Mouse (Mus musculus) lung, postnatal 4 days (tissue): ENCODE data around the gene Nptn.
A peak's percentile ranks its signal among the peaks of the same experiment; 100 is the strongest.

Experiments used
- DNase-seq, 2 experiments: peaks; one replicate each; pipeline ENCODE4 v3.0.0; 2021

Nptn gene

DNA sequence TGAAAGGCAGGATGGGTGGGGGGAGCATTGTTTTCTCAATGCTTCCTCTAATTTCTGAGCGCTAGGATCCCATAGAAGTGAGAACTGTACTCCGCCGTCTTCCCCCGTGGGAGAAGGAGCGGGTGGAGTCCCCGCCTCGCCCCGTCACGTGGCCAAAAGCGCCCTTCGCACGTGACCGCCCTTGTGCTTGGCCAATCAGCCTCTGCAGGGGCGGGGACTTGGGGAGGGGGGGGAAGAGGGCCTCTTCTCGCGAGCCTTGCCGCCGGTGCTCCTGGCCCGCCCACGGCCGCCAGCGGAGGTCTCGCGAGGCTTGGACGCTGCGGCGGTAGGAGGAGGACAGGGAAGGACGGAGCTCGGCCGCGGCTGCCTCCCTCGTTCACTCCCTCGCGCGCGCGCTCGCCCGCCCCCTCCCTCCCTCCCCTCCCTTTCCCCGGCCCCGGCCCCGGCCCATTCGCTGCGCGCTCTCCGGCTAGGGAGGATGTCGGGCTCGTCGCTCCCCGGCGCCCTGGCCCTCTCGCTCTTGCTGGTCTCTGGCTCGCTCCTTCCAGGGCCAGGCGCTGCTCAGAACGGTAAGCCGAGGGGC, at the start of gene Nptn:
Gene Nptn (plus strand): TSS at position 283 of the 583 bp plus-strand sequence.
- peak; percentile 98 to 99 for DNase-seq

DNA sequence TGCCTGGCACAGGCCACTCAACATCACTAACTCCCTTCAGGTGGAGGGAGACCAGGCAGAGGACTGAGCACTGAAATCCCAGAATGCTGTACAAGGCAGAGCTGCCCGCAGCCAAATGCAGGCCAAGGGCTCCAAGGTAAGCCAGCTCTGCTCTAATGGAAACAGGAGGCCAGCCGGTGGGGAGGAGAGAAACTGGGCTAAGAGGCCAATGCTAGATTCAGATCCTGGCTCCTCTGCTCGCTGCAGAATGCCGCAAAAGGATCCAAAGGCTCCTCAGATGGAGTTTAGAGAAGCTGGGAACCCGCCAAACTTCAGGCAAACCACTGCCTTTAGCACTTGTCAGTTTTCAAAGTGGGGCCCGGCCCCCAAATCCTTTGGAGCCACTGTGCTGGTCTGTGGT, 48.7 kb upstream of the Nptn start:
- no peak for DNase-seq

DNA sequence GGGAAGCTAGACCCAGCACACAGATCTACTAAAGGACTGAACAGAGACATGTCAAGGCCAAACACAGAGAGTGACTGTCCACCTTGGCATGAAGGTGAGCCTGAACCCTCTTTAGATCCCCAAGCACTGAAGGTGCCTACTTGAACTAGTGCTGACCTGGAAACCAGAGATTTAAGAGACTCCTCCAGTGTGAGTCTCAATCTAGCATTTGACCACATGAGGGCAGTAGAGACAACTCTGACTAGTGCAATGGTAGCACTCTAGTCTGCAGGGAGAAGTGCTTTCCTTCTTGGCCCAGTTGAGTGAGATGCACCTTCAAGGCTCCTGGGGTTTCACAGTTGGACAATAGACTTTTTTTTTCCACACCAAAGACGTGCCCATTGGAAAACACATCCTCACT, 47.3 kb upstream of the Nptn start:
- DNase-seq, result peak in 1 of 2 experiments; percentile 59

DNA sequence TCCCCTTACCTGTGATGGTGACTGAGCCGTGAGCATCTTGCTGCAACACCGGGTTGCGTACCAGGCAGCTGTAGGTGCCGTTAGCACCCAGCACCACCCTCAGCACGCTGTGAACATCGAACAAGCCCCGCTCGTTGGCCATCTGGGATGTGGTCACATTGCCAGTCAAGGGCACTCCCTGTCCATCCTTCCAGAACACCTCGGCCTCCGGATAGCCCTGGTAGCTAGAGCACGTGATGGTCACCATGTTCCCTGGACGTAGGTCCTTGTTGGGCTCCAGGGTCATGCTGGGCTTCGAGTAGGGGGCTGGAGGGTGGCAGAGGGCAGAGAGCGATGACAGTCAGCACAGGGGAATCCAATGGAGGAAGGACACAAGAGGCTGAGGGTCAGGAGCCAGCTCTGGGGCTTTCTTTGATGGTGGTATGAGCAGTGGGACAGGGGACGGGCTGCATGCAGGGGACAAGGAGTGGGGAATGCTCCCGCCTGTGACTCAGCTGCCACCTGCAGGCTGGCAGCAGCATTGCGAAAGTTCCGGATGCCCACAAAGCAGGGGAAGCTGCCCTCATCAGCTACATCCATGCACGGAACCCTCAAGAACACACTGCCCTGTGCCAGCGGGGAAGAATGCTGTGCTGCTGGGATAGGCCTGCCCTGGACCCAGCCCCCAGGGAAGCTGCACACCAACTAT, 46.4 kb upstream of the Nptn start:
- DNase-seq, result peak; percentile 41 to 44

DNA sequence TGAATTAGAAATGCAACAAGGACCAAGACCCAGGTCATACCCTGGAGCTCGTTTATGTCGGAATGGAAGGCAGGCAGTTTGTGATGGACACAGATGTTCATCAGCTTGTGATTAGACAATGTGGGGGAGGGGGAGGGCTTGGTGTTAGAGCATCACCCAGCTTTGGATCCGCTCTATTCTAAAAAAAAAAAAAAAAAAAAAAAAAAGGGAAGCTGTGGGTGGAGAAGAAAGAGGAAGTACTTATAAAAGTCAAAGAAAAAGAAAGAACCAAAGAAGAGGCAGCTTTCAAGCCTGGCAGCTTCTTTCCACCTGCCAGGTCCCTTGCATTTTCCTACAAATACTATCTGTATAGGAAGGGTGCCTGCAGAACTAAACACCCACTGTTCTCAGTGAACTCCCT, 44.3 kb upstream of the Nptn start:
- DNase-seq, result no peak

DNA sequence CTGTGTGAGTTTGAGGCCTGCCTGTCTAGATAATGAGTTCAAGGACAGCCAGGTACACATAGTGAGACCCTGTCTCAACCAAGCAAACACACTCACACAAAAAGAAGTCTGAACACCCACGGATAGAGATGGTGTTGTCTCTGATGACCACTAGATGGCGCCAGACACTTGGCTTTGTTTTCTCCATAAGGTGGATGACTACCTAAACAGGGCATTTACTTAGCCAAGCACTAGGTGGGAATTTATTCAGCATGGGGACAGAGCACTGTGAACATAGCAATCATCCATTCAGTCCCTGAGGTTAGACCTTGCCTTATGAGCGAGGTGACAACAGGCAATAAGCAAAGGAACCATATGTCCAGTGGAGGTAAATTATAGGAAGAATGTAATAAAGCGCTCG, 42.2 kb upstream of the Nptn start:
- DNase-seq, result peak in 1 of 2 experiments; percentile 64

DNA sequence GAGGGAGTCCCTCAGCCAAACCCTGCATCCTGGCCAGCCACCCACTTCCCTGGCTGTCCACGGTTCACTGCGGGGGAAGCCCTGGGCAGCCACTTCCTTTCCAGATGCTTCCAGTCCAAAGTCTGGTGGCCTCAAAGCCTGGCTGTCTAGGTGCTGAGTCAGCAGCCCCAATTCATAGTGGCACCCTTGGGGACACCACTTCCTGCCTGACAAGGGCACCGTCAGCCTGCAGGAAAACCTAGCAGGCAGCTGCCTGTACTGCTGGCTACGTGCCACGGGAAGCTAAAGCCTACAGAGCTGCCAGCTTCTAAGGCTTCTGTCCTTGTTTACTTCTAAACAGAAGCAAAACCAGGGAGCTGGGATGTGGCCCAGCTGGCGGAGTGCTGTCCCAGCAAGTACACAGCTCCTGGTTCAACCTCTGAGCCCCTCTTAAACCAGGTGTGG, 40.1 kb upstream of the Nptn start:
- DNase-seq, result peak; percentile 82 to 92

DNA sequence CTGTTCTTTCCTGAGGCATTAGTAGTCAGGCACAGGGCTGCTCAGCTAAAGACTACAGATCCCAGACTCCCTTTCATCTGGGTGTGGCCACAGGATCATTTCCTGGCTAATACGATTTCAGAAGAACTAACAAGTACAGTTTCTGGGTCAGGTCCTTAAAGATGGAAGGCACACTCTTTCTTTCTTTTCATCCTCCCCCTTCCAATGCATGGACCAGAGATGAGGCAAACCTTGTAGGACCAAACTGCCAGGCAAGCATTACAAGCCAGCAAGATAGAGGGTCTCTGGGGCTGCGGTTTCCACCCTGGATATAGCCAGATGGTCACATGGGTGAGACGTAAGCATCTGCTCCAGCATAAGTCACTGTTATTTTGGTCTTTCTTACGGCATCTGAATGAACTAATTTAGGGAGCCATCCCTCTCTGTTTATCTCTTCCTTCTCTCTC, 37.1 kb upstream of the Nptn start:
- DNase-seq, result no peak

DNA sequence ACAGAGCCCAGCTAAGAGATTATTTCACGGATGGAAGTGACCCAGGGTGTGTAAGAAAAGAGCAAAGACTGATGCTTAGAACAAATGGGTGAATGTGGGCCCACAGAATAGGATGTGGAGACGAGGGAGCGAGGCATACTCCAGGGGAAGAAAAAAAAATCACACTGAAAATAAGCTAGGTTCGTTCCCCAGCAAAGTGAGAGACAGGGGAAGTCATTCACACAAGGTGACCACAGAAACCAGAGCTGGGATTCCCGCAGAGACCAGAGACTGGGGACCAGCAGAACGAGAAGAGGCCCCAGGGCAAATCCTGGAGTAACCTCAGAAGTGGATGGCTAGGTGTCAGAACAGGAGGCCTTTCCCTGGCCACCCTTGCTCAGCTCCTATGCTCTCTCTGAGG, 36.6 kb upstream of the Nptn start:
- DNase-seq, result no peak

DNA sequence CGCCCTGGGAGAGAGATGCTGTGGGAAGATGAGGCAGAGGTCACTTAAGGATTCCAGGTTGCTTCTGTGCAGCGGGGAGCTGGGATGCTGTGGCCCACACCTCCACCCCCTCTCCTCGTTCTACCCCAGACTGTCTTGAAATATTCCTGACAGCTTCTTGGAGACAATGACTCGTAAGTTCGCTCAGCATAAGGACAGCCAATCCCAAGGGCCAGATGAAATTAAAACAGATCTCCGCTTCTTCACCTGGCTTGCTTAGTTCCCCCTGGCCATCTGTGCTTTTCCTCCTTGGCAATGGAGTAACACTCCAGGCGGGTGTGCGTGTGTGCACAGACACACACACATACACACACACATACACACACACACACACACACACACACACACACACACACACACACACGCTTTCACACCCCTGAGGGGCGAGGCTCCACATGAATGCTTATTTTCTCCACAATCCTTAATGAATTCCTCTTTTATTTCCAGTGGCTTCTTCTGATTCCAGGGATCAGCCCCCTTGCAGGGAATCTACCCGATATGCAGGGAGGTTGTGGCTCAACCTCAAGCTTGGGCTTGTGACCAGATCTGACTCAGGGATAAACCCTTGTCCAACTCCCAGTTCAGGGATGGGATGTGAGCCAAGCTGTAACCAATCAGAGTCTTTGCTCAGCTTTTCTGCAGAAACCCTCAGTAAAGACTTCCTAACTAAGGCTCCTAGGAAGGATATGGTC, 35.2 kb upstream of the Nptn start:
- no peak for DNase-seq

DNA sequence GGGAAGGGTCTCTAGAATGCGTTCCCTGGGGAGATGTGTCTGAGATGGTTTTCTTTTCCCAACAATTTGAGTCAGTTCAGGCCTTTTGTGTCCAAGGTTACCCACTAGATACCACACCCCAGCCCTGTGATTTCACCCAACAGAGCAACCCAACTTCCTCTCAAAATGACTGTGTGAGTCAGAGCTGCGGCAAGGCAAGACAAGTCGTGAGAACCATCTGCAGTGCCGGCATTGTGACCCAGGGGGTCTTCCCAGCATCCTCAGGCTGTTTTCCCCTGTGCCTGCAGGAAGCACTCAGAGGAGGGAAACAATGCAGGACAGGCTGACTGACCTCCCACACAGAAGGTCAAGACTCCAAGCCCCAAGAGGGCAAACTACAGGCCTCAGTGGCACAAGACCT, 33.1 kb upstream of the Nptn start:
- no peak for DNase-seq

DNA sequence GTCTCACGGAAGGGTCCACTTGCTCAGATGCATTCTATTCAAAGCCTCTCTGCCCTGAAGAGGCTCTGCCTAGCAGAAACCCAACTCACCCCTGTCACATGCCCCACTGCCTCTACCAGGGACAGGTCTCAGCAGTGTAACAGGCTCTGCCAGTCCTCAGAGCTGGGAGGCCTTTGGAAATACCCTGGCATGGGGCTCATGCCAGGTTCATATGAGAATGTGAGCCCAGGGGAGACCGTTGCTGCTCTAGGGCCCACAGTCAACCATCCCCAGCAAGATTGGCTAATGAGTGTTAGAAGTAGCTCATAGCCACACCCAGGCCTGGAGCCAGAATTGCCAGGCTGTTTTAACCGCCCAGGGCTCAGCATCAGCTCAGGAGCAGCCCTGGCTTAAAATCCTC, 32.3 kb upstream of the Nptn start:
- DNase-seq, result no peak

DNA sequence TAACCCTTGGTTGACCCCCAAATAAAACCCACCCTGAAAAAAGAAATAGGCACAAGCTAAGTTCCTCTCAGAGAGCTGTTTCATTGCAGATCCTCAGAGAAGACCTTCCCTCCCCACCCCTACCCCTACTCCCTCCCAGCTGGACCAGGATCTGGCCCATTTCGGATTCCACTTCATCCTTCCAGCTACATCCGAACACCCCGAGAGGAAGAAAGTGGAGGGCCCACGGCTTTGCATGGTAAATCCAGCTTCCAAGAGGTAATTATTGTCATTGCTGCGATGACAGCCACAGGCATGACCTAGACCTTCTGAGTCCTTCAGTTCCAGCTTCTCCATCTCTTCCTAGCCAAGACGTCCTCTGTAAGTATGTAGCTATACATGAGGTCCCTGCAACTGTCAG, 31.1 kb upstream of the Nptn start:
- no peak for DNase-seq

DNA sequence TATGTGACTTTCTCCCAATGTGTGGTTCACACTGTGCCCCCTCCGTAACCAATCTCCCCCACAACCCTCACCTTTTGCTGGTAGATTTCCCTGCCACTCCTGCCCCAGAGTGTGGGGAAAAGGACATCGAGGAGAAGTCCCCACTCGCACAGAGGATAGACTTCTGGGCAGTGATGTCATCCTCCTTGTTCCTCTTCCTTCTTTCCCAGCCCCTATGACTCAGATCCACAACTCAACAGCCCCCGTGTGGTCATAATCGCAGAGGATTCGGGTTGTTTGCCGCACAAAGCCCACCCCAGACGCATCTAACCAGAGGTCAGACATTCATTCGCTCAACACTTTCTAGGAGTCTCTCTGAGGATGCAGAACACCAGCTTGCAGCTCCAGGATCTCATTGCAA, 30.0 kb upstream of the Nptn start:
- DNase-seq, result no peak

DNA sequence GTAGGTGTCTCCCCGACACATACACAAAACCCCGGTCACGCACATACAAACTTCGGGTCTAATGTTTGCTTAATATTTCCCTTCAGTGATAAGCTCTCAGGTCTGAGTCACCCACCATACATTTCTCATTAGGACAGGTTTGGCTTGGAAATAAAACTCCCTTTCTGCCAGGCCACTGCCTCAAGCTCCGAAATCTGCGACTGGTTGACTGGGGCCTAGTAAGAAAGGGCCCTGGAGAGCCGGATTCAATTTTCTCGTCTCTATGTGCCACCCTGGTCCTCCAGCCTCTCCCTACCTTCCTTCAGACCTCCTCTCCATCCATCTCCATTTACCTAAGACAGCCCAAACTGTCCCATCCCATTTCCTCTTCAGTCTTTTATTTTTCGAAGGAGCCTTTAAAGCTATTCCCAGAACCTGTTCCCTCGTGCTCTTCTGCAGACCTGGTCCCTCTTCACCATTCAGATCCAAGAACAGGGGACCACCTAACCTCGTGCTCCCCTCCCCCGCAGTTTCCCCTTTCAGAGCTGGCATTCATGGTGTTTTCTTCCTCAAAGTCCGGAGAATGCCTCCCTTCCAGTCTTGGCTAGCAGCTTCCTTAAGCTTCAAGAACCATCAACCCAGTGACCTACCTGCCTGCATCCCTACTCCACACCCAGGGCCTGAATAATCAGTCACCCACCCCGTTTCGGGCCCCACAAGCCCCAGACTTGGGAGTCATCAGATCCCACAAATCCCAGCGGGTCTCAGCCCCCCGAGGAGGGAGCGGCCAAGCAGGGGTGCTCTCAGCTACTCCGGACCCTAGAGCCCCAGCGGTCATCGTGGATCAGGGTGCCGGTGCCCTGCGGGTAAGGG, 27.8 kb upstream of the Nptn start:
- DNase-seq, result peak in 1 of 2 experiments; percentile 27

DNA sequence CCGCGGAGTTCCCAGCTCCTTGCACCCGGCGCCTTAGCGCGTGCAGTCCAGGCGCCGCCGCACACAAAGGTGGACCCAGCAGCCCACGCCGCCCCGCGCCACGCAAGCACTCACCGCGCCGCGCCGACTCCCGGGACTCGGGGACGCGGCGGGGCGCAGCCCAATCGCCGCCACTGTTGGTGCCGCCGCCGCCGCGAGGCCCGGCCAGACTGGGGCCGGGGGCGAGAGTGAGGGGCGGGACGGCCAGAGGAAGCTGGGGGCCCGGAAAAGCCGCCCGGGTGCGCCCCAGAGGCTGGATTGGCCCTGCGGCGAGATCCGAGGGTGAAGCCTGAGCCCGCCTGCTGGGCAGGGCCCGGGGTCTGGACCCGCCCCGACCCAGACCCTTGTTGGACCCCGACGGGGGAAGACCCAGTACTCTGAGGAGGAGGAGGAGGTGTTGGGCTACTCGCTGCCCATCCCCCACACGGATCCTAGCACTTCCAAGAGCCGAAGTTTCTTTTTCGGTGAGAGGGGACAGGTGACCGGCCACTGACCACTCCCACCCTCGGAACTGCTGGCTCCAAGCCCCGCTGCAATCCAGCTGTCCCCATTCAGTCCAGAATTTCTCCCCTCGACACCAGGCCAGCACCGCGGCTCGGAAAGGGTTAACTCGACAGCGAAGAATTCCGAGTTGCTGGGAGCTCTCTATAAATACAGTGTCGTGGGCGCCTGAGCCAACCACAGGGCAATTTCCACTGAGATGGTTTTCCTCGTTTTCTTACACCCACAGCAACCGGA, 26.9 kb upstream of the Nptn start, which contains the start of gene Cd276:
Gene Cd276 (minus strand): TSS at position 530 of the 777 bp plus-strand sequence.
- DNase-seq, result peak; percentile 76 to 82

DNA sequence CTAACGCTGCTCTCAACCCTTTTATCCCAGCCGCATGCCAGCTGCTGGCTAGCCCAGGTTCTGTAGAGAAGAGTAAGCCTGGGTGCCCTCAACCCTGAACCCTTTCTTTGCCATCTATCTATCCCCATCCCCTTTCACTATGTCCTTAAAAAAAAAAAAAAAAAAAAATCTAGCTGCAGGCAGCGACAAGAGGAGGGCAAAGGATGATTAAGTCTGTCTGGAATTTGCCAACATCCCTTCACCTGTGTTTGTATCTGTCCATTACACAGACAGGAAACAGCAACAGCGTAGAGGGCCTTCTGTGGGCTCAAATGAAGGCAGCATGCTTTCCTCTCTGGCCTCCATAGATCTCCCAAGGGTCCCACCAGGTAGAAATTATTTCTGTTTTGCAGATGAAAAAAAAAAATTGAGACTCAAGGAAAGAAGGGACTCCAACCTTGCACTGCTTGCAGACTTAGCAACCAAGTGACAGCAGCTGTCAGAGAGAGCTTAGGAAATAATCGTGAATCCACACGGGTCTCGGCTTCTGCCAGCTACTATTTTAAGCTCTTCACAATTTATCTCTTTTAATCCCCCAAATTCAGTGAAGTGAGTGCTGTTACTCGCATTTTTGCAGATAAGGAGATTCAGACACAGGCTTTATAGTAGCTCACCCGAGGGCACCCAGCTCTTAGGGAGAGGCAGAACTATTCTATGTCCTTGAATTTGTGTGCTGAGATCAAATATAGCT, 26.2 kb upstream of the Nptn start:
- no peak for DNase-seq

DNA sequence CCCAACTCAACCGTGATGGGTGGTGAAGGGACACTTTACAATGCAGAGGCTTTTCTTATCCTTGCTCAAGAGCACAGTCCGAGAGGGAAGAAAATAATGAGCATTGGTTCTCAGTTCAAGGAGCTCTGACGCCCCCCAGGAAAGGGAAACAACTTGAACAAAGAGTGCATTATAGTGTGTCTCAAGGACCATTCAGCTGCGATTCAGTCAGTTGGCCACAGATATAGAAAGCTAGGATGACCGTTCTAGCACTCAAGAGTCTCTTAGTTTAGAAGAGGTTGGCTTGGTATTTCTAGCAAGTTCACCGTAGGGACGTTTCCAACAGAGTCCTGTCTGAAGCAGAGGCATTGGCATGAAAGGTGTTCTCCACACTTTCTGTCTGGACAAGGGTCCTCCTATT, 25.4 kb upstream of the Nptn start:
- no peak for DNase-seq

DNA sequence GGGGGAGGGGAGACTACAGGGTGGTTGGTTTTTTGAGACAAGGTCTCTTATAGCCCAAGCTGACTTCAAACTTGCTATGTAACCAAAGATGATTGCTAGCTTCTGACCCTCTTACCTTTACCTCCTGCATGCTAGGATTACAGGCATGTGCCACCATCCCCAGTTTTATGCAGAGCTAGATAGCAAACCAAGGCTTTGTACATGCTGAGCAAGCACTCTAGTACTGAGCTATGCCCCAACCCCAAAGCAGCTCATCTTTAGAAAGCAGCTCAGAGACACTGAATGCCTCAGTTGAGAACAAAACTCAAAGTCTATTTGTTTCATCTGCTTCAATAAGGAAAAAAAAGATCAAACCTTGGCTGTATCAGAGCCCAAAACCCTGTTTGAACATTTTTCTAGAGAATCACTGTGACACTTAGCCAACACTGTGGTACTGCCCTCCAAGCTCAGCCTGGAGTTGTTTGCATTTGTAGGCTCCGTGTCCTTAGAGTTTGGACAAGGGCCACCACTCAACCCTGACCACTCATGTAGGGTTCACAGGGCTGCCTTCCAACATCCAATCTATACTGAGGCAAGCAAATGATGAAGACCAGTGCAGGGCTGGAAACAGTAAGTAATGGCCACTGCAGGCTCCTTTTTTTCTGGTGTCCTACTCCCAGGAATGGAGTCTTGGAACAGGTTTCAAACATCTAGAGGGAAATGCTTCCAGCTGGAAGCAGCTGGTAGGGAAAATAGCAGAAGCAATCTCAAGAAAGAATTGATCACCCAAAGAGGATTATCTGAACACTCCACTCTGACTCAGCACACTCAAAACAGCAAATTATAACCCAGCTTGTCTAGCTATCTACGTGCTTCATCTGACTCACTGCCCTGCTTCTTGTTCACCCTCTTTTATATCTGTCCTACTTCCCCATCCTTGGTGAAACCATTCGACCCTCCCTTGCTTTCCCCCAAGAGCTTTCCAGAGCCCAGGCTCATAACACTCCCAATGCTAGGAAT, 24.3 kb upstream of the Nptn start:
- peak in 1 of 2 experiments; percentile 53 for DNase-seq

DNA sequence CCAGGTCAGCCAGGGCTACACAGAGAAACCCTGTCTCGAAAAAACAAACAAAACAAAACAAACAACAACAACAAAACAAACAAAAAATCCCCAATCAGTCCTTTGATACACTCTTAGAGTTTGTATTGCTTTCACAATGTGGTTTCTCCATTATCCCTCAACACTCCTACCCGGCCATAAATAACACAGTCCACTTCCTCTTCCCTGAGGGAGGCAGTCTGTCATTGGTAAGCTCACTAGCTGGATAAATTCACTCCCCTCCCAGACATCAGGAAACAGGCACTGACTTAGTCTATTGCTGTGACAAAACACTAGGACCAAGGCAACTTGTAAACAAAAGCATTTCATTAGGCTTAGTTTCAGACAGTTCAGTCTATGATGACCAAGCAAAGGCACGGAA, 21.8 kb upstream of the Nptn start:
- DNase-seq, result no peak
